Mouse (Mus musculus) spleen, adult 2 months (tissue): ENCODE results near the gene Arsa.

Experiments
- CTCF ChIP-seq: fragments of 200-500 bp; IDR thresholded peaks from 2 replicates; pipeline ENCODE4 v1.5.1; 2011; ENCODE audit warnings: mild to moderate bottlenecking, inconsistent platforms; ENCODE audit not compliant: insufficient read depth, insufficient read length, insufficient replicate concordance; ENCODE audit errors: extremely low read depth
- POLR2A ChIP-seq: fragments of 200-500 bp; IDR thresholded peaks from 2 replicates; pipeline ENCODE4 v1.6.1; 2011; ENCODE audit warnings: low read depth, low read length, inconsistent platforms

- TF ChIP-seq CTCF (no peak), POLR2A (no peak)
Observed at GRCm38 (mm10) chr15:89462176-89462575, 15.0 kb downstream of the Arsa start.
